Mouse (Mus musculus) hindbrain, postnatal 0 days (tissue): Measurements from ENCODE around the gene Mlph. TPM values are rescaled to one million over a fixed set of nuclear protein-coding genes. Genes with fewer than 3 reads are reported as not detected.

Experiments used
- ATAC-seq: fragments of 200-750 bp; cut with Nextera tagmentation; 2 replicates; pipeline ENCODE4 v1.8.0; 2017; ENCODE audit warnings: mild to moderate bottlenecking, moderate TSS enrichment, moderate library complexity
- DNase-seq: peaks from one replicate; pipeline ENCODE4 v3.0.0-alpha.2; 2015; ENCODE audit warnings: low spot score
- H3K27ac ChIP-seq: fragments of 300-500 bp; sonication (generic); 2 replicates; pipeline ENCODE4 v1.5.1; 2014; ENCODE audit warnings: mild to moderate bottlenecking
- H3K27me3 ChIP-seq: fragments of 300-500 bp; sonication (generic); 2 replicates; pipeline ENCODE4 v1.6.1; 2014; ENCODE audit warnings: low read length, mixed read lengths; ENCODE audit not compliant: insufficient read depth
- H3K36me3 ChIP-seq: fragments of 300-500 bp; sonication (generic); 2 replicates; pipeline ENCODE4 v1.6.1; 2014; ENCODE audit warnings: low read length, mixed read lengths; ENCODE audit not compliant: insufficient read depth
- H3K4me1 ChIP-seq: fragments of 300-500 bp; sonication (generic); 2 replicates; pipeline ENCODE4 v1.6.1; 2014; ENCODE audit warnings: antibody characterized with exemption, low read length, mixed read lengths; ENCODE audit not compliant: insufficient read depth
- H3K4me2 ChIP-seq: fragments of 300-500 bp; sonication (generic); 2 replicates; pipeline ENCODE4 v1.6.1; 2014; ENCODE audit warnings: low read depth, mild to moderate bottlenecking, low read length, moderate library complexity, mixed read lengths
- H3K4me3 ChIP-seq: fragments of 300-500 bp; sonication (generic); 2 replicates; pipeline ENCODE4 v1.5.1; 2014; ENCODE audit warnings: low read length
- H3K9ac ChIP-seq: fragments of 300-500 bp; sonication (generic); replicated peaks from 2 replicates; pipeline ENCODE4 v1.6.1; 2014; ENCODE audit warnings: mild to moderate bottlenecking, low read length, moderate library complexity, mixed read lengths
- H3K9me3 ChIP-seq: fragments of 300-500 bp; sonication (generic); 2 replicates; pipeline ENCODE4 v1.6.1; 2016; ENCODE audit warnings: low read length, mixed read lengths
- CTCF ChIP-seq: IDR thresholded peaks from 2 replicates; pipeline ENCODE4 v1.5.1; 2016; ENCODE audit warnings: antibody characterized with exemption, control low read depth, low read depth
- WGBS: fragments of 180-500 bp; shearing (Covaris S2); extraction: QIAGEN DNeasy Blood & Tissue Kit; methylation state at CpG from one replicate; pipeline ENCODE4 v1.1.7; 2014; 5-methylcytosine and 5-hydroxymethylcytosine counted together
- polyA plus RNA-seq: library from polyadenylated mRNA; unstranded; fragments of >200 nt; fragmentation: Nextera tagmentation; extraction: Ambion mirVana; gene quantifications from 2 replicates; pipeline ENCODE4 v1.2.1, GENCODE M21; 2015
- total RNA-seq: library from RNA; depleted of rRNA; stranded (reverse); fragments of >200 nt; gene quantifications from 2 replicates; pipeline ENCODE4 v1.2.3, GENCODE M21; 2014

Gene Mlph
- total and polyA plus RNA-seq, 2 experiments from 2014 or later, result 0.51 to 0.63 TPM

DNA sequence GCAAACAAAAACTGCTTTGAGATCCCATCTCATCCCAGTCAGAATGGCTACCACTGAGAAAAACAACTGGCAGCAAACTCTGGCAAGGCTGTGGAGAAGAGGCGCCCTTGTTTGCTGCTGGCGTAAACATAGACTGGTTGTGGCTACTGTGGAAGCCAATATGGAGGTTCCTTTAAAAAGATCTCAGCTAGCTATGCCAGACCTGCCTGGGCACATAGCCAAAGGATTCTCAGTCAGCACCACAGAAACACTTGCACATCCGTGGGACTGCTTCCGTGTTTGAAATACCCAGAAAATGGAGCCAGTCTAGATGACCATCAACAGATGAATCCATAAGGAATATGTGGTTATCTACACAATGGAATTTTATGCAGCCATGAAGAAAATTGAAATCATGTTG is 11.1 kb downstream of the Mlph start:
- Histone ChIP-seq H3K36me3 (no peaks in the 10 kb centered on the region), H3K4me1 (peaks cover 7% of the 10 kb centered on the region), H3K9ac (no peak overlapping the region), H3K4me3 (no peak overlapping the region), H3K27ac (no peak overlapping the region), H3K4me2 (no peak overlapping the region), H3K9me3 (no peaks in the 10 kb centered on the region), H3K27me3 (no peaks in the 10 kb centered on the region)
- DNase-seq, result peak; percentile 71
- WGBS, result 44% methylated on average over 4 of the region's 4 CpGs
- ATAC-seq, result no peak
- TF ChIP-seq CTCF, result no peak

- WGBS, result 48% methylated on average over 15 of the region's 15 CpGs
Measured at GRCm38 (mm10) chr1:90927308-90927707, 12.4 kb downstream of the Mlph start.

DNA sequence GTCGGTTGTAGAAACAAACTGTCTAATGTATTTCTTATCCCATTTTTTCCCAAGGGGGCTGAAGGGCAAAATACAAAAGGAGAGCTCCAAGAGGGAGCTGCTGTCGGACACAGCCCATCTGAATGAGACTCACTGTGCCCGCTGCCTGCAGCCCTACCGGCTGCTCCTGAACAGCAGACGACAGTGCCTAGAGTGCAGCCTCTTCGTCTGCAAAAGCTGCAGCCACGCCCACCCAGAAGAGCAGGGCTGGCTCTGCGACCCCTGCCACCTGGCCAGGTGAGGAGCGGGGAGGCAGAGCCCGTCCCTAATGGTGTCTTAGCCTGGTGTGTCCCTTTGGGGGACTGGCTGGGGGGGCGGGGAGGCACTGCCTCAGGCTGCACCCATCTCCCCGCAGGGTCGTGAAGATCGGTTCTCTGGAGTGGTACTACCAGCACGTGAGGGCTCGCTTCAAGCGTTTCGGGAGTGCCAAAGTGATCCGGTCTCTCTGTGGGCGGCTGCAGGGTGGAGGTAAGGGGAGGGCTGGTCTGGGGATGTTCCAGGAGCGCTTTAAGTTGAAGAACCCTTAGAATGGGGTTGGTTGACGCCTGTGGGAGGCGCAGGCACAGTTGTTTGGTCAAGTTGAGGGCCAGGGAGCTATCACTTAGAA is 13.2 kb downstream of the Mlph start:
- ATAC-seq (peak; percentile 58), DNase-seq (peak; percentile 32)
- TF ChIP-seq CTCF, result peak; percentile 23
- H3K36me3 ChIP-seq, result no peaks in the 10 kb centered on the region
- H3K9me3 ChIP-seq, result no peaks in the 10 kb centered on the region
- no peak overlapping the region for H3K27ac ChIP-seq
- no peak overlapping the region for H3K9ac ChIP-seq
- peaks cover 7% of the 10 kb centered on the region for H3K4me1 ChIP-seq
- H3K4me3 ChIP-seq, result peak overlapping the region; percentile 18
- WGBS, result 3% methylated on average over 23 of the region's 23 CpGs
- H3K4me2 ChIP-seq, result peak overlapping the region; percentile 53
- no peaks in the 10 kb centered on the region for H3K27me3 ChIP-seq

More at GRCm38 (mm10) chr1:90927308-90927707, 12.4 kb downstream of the Mlph start:
- Histone ChIP-seq H3K4me1 (peaks cover 7% of the 10 kb centered on the region), H3K27ac (no peak overlapping the region), H3K4me2 (no peak overlapping the region), H3K36me3 (no peaks in the 10 kb centered on the region), H3K4me3 (no peak overlapping the region), H3K9me3 (no peaks in the 10 kb centered on the region), H3K27me3 (no peaks in the 10 kb centered on the region), H3K9ac (no peak overlapping the region)
- ATAC-seq, result no peak
- TF ChIP-seq CTCF, result no peak
- DNase-seq, result peak; percentile 5

GRCm38 (mm10) chr1:90928575-90928934 is 13.7 kb downstream of the Mlph start:
- Histone ChIP-seq H3K27me3 (no peaks in the 10 kb centered on the region), H3K9me3 (no peaks in the 10 kb centered on the region), H3K4me1 (peaks cover 7% of the 10 kb centered on the region), H3K36me3 (no peaks in the 10 kb centered on the region), H3K4me3 (peak overlapping the region; percentile 18; the same call in 1 of the 2 replicates), H3K9ac (no peak overlapping the region), H3K4me2 (peak overlapping the region; percentile 53), H3K27ac (no peak overlapping the region)
- ATAC-seq (peak; percentile 72; the same call in 1 of the 2 replicates), DNase-seq (peak; percentile 93)
- 2% methylated on average over 6 of the region's 6 CpGs for WGBS
- TF ChIP-seq CTCF, result peak; percentile 91

GRCm38 (mm10) chr1:90933001-90933400 is 18.1 kb downstream of the Mlph start:
- DNase-seq (peak; percentile 43), ATAC-seq (peak; percentile 33; the same call in 1 of the 2 replicates)
- no peak for TF ChIP-seq CTCF
- Histone ChIP-seq H3K4me3 (no peak overlapping the region), H3K4me2 (no peak overlapping the region), H3K4me1 (peaks cover 3% of the 10 kb centered on the region), H3K27me3 (no peaks in the 10 kb centered on the region), H3K9ac (no peak overlapping the region), H3K9me3 (no peaks in the 10 kb centered on the region), H3K27ac (no peak overlapping the region), H3K36me3 (no peaks in the 10 kb centered on the region)
- WGBS, result 54% methylated on average over 5 of the region's 5 CpGs

GRCm38 (mm10) chr1:90936990-90937389 is 22.1 kb downstream of the Mlph start:
- WGBS, result 72% methylated on average over 9 of the region's 9 CpGs

DNA sequence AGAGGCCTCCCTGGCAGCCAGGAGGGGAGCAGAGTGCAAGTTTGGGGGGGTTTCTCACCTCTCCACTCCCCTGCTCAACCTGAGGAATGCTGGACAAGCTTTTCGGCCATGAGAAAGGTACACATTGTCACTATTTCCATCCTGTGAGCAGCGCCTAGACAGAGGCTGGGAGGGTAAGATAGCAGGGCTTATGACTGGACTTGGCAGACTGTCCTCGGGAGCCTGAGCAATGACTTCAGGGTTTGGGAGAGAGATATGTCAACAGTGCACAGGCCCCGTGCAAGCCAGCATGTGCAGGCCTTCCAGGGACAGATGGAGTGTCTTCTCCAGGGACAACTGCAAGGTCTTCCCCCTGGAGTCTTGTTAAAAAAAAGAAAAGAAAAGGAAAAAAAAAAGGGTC is 25.1 kb downstream of the Mlph start:
- 86% methylated on average over 4 of the region's 4 CpGs for WGBS
- no peak overlapping the region for H3K27ac ChIP-seq
- no peak overlapping the region for H3K9ac ChIP-seq
- no peak overlapping the region for H3K4me2 ChIP-seq
- no peak overlapping the region for H3K4me3 ChIP-seq
- H3K27me3 ChIP-seq, result no peaks in the 10 kb centered on the region
- no peak for TF ChIP-seq CTCF
- H3K9me3 ChIP-seq, result no peaks in the 10 kb centered on the region
- DNase-seq (no peak), ATAC-seq (no peak)
- H3K36me3 ChIP-seq, result no peaks in the 10 kb centered on the region
- H3K4me1 ChIP-seq, result no peaks in the 10 kb centered on the region

More at GRCm38 (mm10) chr1:90936990-90937389, 22.1 kb downstream of the Mlph start:
- ATAC-seq (no peak), DNase-seq (no peak)
- Histone ChIP-seq H3K4me1 (no peaks in the 10 kb centered on the region), H3K9me3 (no peaks in the 10 kb centered on the region), H3K27me3 (no peaks in the 10 kb centered on the region), H3K27ac (no peak overlapping the region), H3K9ac (no peak overlapping the region), H3K4me3 (no peak overlapping the region), H3K4me2 (no peak overlapping the region), H3K36me3 (no peaks in the 10 kb centered on the region)
- TF ChIP-seq CTCF, result no peak
